Mouse (Mus musculus) MEL (cell line): ENCODE data around the gene Cdh5. TPM values are rescaled to one million over a fixed set of nuclear protein-coding genes. Genes with fewer than 3 reads are reported as not detected.

Experiments used
- DNase-seq: peaks from one replicate; pipeline ENCODE4 v3.0.0; 2011; ENCODE audit warnings: low read depth, low spot score
- H3K27ac ChIP-seq: 2 replicates; pipeline ENCODE4 v1.5.1; 2012; ENCODE audit warnings: low read depth, mild to moderate bottlenecking, control low read depth, low read length, moderate library complexity; ENCODE audit not compliant: control insufficient read depth
- H3K27me3 ChIP-seq, 2 experiments: fragments of 150-350 bp in 1 of 2; sonication (generic) in 1 of 2; 2 replicates each; pipeline ENCODE4 v1.6.1; 2012; ENCODE audit warnings: low read length in 2 of 2, mild to moderate bottlenecking in 2 of 2, improper control_type of control experiment in 1 of 2, moderate library complexity in 1 of 2; ENCODE audit not compliant: insufficient read depth in 2 of 2, control insufficient read depth in 1 of 2
- H3K36me3 ChIP-seq, 2 experiments: 2 replicates each; pipeline ENCODE4 v1.6.1; 2012 to 2014; ENCODE audit warnings: low read length in 2 of 2, improper control_type of control experiment in 1 of 2, inconsistent platforms in 1 of 2, mild to moderate bottlenecking in 1 of 2; ENCODE audit not compliant: insufficient read depth in 2 of 2, control insufficient read depth in 1 of 2
- H3K4me1 ChIP-seq, 2 experiments: fragments of 150-350 bp in 1 of 2; sonication (generic) in 1 of 2; 2 replicates each; pipeline ENCODE4 v1.6.1; 2012; ENCODE audit warnings: low read length in 2 of 2, improper control_type of control experiment in 1 of 2, mild to moderate bottlenecking in 1 of 2; ENCODE audit not compliant: insufficient read depth in 2 of 2, control insufficient read depth in 1 of 2
- H3K4me3 ChIP-seq, 2 experiments: fragments of 150-350 bp in 1 of 2; sonication (generic) in 1 of 2; 2 replicates each; pipeline ENCODE4 v1.5.1; 2012; ENCODE audit warnings: low read depth in 2 of 2, low read length in 2 of 2, mild to moderate bottlenecking in 2 of 2, moderate library complexity in 2 of 2, control low read depth in 1 of 2, improper control_type of control experiment in 1 of 2; ENCODE audit not compliant: control insufficient read depth in 1 of 2, insufficient read depth in 1 of 2
- H3K79me2 ChIP-seq: 2 replicates; pipeline ENCODE4 v1.6.1; 2012; ENCODE audit warnings: mild to moderate bottlenecking, low read length, moderate library complexity; ENCODE audit not compliant: control insufficient read depth, poor library complexity, insufficient read depth
- H3K9ac ChIP-seq: 2 replicates; pipeline ENCODE4 v1.6.1; 2012; ENCODE audit warnings: low read depth, mild to moderate bottlenecking, control low read depth, low read length, moderate library complexity; ENCODE audit not compliant: control insufficient read depth, poor library complexity, severe bottlenecking
- H3K9me3 ChIP-seq: fragments of 150-350 bp; sonication (generic); replicated peaks from 2 replicates; pipeline ENCODE4 v1.6.1; 2012; ENCODE audit warnings: mild to moderate bottlenecking, low read length, improper control_type of control experiment, moderate library complexity; ENCODE audit not compliant: insufficient read depth
- BHLHE40 ChIP-seq: IDR thresholded peaks from 2 replicates; pipeline ENCODE4 v1.6.1; 2012; ENCODE audit warnings: low read depth, mild to moderate bottlenecking, inconsistent platforms, low read length, improper control_type of control experiment, borderline replicate concordance
- ELF1 ChIP-seq: IDR thresholded peaks from 2 replicates; pipeline ENCODE4 v1.6.1; 2014; ENCODE audit warnings: low read depth, mild to moderate bottlenecking, inconsistent platforms, low read length, improper control_type of control experiment, moderate library complexity
- ETS1 ChIP-seq: IDR thresholded peaks from 2 replicates; pipeline ENCODE4 v1.6.1; 2012; ENCODE audit warnings: low read depth, mild to moderate bottlenecking, inconsistent platforms, low read length, improper control_type of control experiment, moderate library complexity
- JUND ChIP-seq: IDR thresholded peaks from 2 replicates; pipeline ENCODE4 v1.6.1; 2011; ENCODE audit warnings: low read depth, mild to moderate bottlenecking, improper control_type of control experiment, low read length
- MAX ChIP-seq: IDR thresholded peaks from 2 replicates; pipeline ENCODE4 v1.6.1; 2011; ENCODE audit warnings: low read length, improper control_type of control experiment
- MYB ChIP-seq: IDR thresholded peaks from 2 replicates; pipeline ENCODE4 v1.6.1; 2011; ENCODE audit warnings: mild to moderate bottlenecking, low read depth, low read length, improper control_type of control experiment
- NELFE ChIP-seq: IDR thresholded peaks from 2 replicates; pipeline ENCODE4 v1.6.1; 2011; ENCODE audit warnings: low read depth, low read length, improper control_type of control experiment
- POLR2AphosphoS5 ChIP-seq: IDR thresholded peaks from 2 replicates; pipeline ENCODE4 v1.6.1; 2012; ENCODE audit warnings: low read depth, borderline replicate concordance, mild to moderate bottlenecking, inconsistent platforms, low read length, moderate library complexity, mixed read lengths
- SMC3 ChIP-seq: IDR thresholded peaks from 2 replicates; pipeline ENCODE4 v1.6.1; 2011; ENCODE audit warnings: low read depth, low read length, improper control_type of control experiment
- TAL1 ChIP-seq: IDR thresholded peaks from 2 replicates; pipeline ENCODE4 v1.6.1; 2012; ENCODE audit warnings: mild to moderate bottlenecking, inconsistent platforms, low read length, moderate library complexity, mixed read lengths
- TCF12 ChIP-seq: IDR thresholded peaks from 2 replicates; pipeline ENCODE4 v1.6.1; 2014; ENCODE audit warnings: low read depth, mild to moderate bottlenecking, inconsistent platforms, low read length, improper control_type of control experiment, moderate library complexity
- UBTF ChIP-seq: IDR thresholded peaks from 2 replicates; pipeline ENCODE4 v1.6.1; 2012; ENCODE audit warnings: low read depth, mild to moderate bottlenecking, inconsistent platforms, low read length, improper control_type of control experiment, moderate library complexity, borderline replicate concordance; ENCODE audit not compliant: insufficient read depth
- USF2 ChIP-seq, 2 experiments: IDR thresholded peaks; 2 replicates each; pipeline ENCODE4 v1.6.1; 2011 to 2012; ENCODE audit warnings: improper control_type of control experiment in 2 of 2, low read length in 2 of 2, borderline replicate concordance in 1 of 2, inconsistent platforms in 1 of 2, low read depth in 1 of 2, mild to moderate bottlenecking in 1 of 2; ENCODE audit not compliant: insufficient read depth in 1 of 2
- ZKSCAN1 ChIP-seq: IDR thresholded peaks from 2 replicates; pipeline ENCODE4 v1.6.1; 2012; ENCODE audit warnings: low read depth, mild to moderate bottlenecking, inconsistent platforms, low read length, improper control_type of control experiment, moderate library complexity
- polyA plus RNA-seq, 2 experiments: library from polyadenylated mRNA; stranded (reverse) in 1 of 2; unstranded in 1 of 2; fragments of >175 nt in 1 of 2; fragments of >200 nt in 1 of 2; gene quantifications; 2 replicates each; pipeline versions ENCODE4 v1.2.1 to v1.2.4; 2012; ENCODE audit warnings: low replicate concordance in 2 of 2, low read depth in 1 of 2; ENCODE audit not compliant: insufficient read length in 2 of 2, insufficient read depth in 1 of 2, missing spikeins in 1 of 2
- total RNA-seq: library from RNA; depleted of rRNA; stranded (reverse); fragments of 300-350 nt; gene quantifications from 2 replicates; pipeline ENCODE4 v1.2.3, GENCODE M21; 2012

Cdh5 gene
- total and polyA plus RNA-seq, 3 experiments = not detected

GRCm38 (mm10) chr8:104070949-104071348 is 30.5 kb upstream of the Cdh5 start:
- Histone ChIP-seq H3K27ac (no peak overlapping the region), H3K4me1 (no peaks in the 10 kb centered on the region)
- TF ChIP-seq ETS1 (no peak), POLR2AphosphoS5 (no peak), TCF12 (no peak), MAX (no peak), ELF1 (no peak), TAL1 (no peak), ZKSCAN1 (no peak), SMC3 (no peak)

GRCm38 (mm10) chr8:104075079-104075478 is 26.3 kb upstream of the Cdh5 start:
- Histone ChIP-seq H3K4me1 (no peaks in the 10 kb centered on the region), H3K4me3 (no peak overlapping the region), H3K9me3 (no peaks in the 10 kb centered on the region), H3K9ac (no peak overlapping the region), H3K27ac (no peak overlapping the region), H3K79me2 (no peaks in the 10 kb centered on the region), H3K27me3 (no peaks in the 10 kb centered on the region), H3K36me3 (no peaks in the 10 kb centered on the region)
- no peak for DNase-seq
- TF ChIP-seq MAX (no peak), NELFE (no peak), USF2 (IDR thresholded peaks at IDR 0.05; ENCODE audit: borderline replicate concordance in 1 of 2, insufficient read depth in 1 of 2, low read depth in 1 of 2, low read length in 2 of 2) (no peak), BHLHE40 (no peak), MYB (no peak), UBTF (no peak), ZKSCAN1 (no peak), JUND (no peak)

More at GRCm38 (mm10) chr8:104070949-104071348, 30.5 kb upstream of the Cdh5 start:
- H3K79me2 ChIP-seq = no peaks in the 10 kb centered on the region
- DNase-seq = no peak
- H3K36me3 ChIP-seq = no peaks in the 10 kb centered on the region
- H3K9me3 ChIP-seq = no peaks in the 10 kb centered on the region
- no peak overlapping the region for H3K4me3 ChIP-seq
- H3K27me3 ChIP-seq = no peaks in the 10 kb centered on the region
- no peak overlapping the region for H3K9ac ChIP-seq
